Mouse (Mus musculus): ENCODE measurements around the gene Rnf111.

- TF ChIP-seq CTCF (IDR thresholded peaks at IDR 0.05), result peak; percentile 57
- no peak for TF ChIP-seq EP300 (IDR thresholded peaks at IDR 0.05)
Measured at GRCm38 (mm10) chr9:70510998-70511583, 7.6 kb upstream of the Rnf111 start.

Measured in lung, postnatal 0 days (tissue).